Mouse (Mus musculus) monocyte, adult 5-6 weeks (primary cell): ENCODE data around the gene Lsr. TPM values are rescaled to one million over a fixed set of nuclear protein-coding genes. Genes with fewer than 3 reads are reported as not detected.
"Not testable (repeated sequence)": the region's sequence is repeated elsewhere in the genome, so short reads cannot be mapped to it uniquely, and the experiment has no call there.

Experiments used
- ATAC-seq: fragments of 153-309, 156-312 bp; replicated peaks from 2 replicates; pipeline ENCODE4 v1.8.0; 2017; ENCODE audit warnings: mild to moderate bottlenecking; ENCODE audit not compliant: low TSS enrichment, insufficient number of reproducible peaks, severe bottlenecking, poor library complexity, low FRiP score
- total RNA-seq: library from RNA; stranded (forward); fragments of 200-1000, 200-491, 200-594 nt; gene quantifications from 3 replicates; pipeline ENCODE4 v1.2.3, GENCODE M21; 2017

The Lsr gene
- total RNA-seq, 1 experiment from 2014 or later: 2.2 TPM

DNA sequence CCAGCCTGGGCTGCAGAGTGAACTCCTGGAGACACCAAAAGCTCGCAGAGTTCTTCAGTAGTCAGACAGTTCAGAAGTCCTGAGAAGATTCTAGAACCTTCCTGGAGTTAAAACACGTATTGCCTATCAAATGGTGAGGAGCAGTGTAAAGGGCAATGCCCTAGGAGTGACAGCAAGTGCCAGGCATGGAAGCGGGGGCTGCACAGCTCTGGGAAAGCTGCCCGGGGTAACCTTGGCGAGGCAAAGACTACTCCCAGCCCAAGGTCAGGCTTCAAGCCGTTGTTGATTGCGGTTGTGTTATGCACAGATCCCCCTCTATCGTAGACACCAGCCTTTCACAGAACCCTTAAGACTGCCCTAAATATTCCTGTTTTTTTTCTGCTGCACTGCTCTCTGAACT, 4.7 kb downstream of the Lsr start:
- ATAC-seq: no peak

DNA sequence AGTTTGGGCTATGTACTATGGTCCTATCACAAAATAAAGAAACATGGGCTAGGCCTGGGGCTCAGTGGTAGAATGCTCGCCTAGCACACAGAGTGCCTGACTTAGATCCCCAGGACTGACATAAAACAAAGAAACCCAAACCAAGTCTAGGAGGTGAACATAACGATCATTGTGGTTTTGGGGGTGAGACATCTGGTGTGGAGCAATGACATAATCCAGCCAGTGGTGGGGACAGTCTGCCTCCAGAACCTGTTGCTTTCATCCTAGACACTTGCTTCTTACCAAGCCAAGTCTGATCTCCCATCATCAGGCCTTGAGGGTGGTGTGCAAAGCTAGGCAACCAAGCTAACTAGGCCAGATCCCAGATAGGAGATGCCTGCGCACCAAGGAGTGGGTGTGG, 6.6 kb downstream of the Lsr start:
- no peak for ATAC-seq

DNA sequence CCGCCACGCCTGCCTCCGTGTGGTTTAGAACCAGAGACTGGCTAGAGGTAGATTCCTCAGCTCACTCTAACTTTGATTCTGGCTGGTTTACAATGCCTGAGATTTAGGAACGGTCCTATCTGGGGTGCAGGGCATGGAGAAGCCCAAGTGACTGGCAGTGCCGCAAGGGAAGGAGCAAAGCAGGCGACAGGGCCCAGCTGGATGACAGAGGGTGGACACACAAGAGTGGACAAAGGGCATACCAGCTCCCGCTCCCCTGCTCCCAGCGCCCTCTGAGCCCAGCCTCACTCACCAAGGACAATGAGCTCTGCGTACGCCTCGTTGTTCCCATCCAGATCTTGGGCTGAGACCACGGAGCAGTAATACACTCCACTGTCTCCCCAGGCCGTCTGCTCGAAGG, 7.6 kb downstream of the Lsr start:
- no peak for ATAC-seq

DNA sequence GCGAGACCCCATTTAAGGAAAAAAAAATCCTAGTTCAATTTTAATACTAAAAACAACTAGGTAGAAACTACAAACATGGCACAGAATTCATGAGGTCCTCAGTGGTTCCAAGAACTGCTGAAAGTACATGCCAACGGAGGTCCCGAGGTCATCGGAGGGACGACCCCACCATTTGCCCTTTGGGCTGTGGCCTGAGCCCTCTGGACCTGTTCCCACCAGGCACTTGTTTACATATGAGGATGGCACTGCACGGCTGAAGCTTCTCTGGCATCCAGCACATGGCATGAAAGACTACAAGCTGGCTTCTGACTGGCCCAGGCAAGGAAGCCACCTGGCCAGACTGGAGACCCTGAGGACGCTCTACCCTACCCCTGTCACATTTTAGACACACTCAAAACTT, 8.9 kb downstream of the Lsr start:
- no peak for ATAC-seq

DNA sequence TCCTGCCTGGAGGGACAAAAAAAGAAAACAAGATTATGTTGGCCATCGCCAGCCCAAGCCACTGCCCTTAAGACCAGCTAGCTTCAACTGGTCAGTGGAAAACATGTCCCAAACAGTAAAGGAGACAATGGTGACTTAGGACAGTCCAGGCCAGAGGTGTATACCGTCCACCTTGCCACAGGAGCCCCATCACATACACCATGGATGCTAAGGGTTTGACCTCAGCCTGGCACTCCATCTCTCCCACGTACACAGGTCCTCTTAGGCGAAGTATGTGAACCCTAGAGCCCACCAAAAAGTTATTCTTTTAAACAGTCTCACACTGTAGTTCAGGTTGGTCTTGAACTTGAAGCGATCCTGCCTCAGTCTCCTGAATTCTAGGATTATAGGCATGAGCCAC, 10.4 kb downstream of the Lsr start:
- no peak for ATAC-seq

DNA sequence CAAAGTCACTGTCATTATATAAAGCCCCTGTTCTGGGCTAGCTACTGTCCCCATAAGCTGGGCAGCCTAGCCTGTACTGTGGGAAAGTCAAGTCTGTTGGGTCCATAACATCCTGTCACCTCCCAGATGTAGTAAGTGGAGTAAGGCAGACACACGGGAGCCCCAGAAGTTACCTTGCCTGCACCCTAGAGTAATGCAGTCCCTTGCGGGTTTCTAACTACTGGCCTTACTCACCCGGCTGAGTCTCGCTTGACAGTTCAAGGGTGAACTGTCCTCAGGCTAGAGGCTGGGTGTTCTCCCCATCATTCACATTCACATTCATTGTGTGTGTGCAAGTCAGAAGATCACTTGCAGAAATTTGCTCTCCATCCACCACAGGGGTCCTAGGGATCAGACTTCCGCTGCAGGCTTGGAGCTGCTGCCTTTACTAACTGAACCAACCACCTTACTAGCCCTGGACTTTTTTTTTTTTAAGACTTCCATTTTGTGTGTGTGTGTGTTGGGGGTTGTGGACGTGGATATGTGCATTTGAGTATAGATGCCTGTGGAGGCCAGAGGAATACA, 13.4 kb downstream of the Lsr start:
- ATAC-seq: no peak

DNA sequence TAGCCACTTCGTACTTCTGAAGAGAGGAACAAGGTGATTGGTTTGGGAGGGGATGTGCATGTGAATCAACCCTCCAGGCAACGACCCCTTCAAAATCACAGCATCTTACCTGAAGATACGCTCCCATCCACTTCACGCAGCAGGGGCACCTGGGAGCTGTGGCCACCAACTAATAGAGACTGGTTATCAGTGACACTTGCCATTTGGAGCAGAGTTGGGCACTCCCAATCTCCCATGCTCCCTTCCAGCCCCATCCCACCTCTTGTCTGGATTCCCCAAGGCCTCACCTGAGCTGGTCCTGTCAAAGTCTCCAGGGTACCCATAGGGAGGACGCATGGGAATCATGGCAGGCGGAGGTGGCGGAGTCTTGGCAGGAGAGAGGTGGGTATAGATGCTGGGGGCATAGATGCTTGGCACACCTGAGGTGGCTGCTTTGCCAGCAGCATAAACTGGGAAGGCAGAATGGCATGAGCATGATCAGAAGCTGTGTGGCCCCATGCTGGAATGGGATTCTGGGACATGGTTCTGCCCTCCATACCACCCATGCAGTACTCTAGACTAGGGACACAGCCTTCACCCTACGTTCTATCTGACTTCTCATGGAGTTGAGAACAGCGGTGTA, 14.3 kb downstream of the Lsr start:
- no peak for ATAC-seq

DNA sequence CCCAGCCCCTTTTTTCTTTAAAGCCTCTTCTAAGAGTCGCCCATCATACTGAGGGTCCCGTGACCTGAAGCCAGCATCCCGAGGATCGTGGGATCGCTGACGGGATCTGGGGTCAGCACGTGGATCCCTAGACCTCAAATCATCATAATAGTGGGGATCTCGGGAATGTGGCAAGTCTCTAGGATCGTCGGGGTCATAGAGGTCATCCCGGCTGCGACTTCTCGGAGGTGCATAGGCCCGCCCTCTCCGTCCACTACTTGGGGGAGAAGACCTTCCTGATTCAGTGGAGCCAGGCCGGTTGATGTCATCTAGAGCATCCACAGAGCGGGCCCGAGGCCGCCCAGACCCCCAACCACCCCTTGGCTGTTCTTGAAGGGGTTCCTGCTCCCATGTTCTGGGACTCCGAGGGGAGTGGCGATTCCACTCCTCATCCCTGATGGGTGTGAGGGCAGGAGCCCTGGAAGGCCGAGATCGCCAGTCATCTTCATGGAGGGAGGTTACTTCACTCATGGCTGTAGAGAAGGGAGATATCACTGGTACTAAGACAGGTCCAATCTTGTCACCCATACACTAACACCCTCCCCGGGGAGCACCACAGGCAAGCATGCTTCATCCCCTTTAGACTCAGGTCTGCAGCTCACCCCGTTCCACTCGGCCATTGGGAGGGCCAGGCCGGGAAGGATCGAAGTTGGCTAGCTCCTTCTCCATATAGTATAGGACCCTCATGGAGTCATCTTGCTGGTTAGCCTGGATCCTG, 15.0 kb downstream of the Lsr start:
- no peak for ATAC-seq

DNA sequence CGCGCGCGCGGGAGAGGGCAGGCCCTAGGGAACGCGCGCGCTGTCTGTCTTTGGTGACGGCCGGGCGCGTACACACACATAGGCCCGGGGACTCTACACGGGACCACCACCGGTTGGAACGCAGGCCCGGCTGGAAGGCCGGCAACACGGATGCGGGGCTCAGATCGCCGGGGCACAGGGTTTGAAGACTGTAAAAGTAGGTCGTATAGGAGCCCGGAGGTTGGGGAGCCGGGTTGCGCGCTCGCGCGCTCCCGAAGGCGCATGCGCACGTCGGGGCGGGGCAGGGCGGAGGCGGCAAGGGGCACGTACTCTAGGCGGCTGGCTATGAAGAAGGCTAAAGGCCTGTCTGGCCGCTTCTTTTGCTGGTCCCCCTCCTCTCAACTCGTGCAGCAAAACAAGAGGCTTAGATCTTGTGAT, 15.9 kb downstream of the Lsr start:
- ATAC-seq: no peak

DNA sequence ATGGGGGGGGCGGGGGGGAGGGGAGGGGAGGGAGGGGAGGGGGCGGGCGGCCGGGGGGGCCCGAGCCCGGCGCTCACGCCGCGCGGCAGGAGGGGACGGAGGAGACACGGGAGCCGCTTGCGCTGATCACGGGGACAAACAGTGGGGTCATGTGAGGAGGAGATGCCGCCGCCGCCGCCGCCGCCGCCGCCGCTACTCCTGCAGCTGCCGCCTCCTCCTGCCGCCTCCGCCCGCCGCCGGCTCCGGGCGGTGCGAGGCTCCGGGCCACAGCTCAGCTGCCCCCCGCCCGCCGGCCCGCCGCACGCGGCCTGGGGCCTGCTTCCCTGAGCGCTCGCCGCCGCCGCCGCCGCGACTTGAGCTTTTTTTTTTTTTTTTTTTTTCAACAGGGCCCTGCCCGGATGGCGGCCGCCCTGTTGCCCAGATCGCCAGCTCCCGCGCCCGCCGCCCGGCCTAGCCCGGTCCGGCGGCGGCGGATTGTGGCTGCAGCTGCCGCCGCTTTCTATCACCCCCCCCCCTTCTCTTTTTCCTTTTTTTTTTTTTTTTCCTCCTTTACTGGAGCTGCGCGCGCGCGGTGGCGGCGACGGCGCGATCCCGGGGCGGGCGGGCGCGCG, 16.4 kb downstream of the Lsr start, which contains the start of gene Usf2:
Gene Usf2 (minus strand): TSS at position 48 of the 611 bp plus-strand sequence.
- ATAC-seq: no peak

DNA sequence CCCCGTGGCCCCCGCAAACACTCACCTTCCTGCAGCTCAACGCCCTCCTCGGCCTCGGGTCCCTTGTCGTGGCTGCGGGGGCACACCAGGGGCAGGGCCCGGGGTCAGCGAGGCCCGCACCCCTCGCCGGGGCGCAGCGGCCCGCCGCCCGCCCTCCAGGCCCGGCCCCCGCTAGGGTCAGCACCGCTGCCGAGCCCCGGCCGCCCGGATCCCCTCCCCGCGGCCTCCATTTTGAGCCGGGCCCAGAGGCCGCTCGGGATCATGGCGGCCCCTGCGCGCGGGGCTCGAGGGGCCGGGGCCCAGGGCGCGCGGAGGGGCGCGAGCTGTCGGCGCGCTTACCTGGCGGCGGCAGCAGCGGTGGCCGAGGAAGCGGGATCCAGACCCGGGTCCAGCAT, 16.9 kb downstream of the Lsr start:
- ATAC-seq: no peak

DNA sequence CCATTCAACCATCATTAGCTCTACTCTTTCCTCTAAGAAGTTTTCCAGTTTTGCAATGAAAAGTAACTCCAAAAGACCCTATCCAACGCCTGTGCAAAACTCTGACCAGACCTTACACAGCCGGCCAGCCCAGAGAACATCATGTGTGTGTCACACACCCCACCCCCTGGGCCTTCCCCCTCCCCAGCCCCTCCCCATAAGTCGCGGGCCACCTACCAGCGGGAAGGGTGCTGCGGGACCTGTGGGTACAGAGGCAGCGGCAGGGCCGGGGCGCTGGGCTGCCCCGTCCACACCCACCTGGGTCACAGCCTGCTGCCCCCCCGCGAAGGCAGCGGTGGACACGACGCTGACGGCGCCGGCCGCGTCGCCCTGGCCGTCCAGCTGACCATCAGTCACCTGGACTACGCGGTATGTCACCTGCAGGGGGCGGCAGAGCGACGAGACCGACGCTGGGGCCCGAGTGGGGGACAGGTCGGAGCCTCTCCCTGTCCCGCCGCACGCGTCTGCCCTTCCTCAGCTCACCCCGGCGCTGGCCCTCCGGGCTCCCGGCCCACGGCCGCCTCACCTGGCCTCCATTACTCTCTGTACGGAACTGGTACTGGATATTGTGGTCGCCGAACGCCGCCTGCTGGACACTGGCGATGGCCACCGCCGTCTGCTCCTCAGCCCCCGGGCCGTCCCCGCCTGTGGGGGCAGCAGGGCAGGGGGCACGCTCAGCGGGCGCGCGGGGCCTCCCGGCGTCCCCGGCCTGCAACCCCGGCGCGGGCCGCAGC, 17.5 kb downstream of the Lsr start:
- peak; percentile 33 for ATAC-seq

DNA sequence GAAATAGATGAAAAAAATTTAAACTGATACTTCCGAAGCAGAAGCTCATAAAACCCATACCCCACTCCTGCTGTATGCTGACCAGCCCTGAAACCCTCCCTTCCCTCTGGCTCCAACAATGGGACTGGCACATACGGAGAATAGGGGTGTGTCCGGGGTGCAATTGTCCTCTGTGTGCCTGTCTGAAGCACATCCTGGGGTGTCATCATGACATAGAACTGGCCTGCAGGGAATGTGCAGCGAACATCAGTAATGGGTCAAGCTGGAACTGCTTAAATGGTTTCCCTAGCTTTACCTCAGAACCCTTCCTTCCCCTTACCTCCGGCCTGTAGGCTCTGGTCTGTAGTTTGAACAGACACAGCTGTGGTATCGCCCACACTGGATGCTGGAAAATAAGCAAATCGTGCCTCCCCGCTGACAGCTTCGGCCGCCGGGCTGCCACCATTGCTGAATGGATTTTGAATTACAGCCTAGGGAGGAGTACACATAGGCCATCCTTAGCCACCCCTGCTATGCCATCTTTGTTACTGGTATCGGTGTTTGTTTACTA, 18.2 kb downstream of the Lsr start:
- no peak for ATAC-seq

DNA sequence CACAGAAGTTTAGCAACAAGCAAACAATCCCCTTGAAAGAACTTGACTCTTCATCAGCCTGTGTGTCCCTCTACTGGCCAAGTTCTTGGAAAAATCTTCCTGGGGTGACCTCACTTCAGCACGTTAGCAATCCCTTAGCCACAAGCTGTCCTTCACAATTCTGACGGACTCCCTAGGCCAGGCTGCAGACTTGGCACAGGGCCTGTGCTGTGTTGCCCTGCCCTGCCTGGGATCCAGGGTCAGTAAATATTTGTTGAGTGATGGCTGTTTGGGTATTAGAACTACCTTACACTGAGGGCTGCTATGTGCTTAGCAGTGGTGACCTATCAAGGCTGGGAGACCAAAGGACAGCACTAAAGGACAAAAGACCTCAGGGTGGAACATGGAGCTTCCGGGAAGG, 19.2 kb downstream of the Lsr start:
- no peak for ATAC-seq

DNA sequence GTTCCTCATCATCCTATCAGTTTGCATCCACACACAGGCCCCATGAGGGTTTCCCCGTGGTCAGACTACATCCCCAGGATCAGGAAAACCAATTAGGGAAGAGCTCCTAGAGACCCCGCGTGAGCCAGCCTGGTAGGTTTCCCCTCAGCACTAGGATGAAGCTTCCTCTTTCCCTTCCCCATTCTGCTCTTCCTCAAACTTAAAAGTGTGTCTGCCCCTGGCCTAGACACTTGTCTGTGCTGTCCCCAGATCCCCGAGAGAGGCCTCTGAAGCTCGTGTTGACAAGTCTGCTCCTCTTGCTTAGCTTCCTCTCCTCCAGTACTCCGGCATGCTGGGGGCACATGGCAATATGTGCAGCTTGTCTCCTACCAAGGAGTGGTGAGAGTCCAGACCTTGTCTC, 19.8 kb downstream of the Lsr start:
- peak; percentile 41 for ATAC-seq

DNA sequence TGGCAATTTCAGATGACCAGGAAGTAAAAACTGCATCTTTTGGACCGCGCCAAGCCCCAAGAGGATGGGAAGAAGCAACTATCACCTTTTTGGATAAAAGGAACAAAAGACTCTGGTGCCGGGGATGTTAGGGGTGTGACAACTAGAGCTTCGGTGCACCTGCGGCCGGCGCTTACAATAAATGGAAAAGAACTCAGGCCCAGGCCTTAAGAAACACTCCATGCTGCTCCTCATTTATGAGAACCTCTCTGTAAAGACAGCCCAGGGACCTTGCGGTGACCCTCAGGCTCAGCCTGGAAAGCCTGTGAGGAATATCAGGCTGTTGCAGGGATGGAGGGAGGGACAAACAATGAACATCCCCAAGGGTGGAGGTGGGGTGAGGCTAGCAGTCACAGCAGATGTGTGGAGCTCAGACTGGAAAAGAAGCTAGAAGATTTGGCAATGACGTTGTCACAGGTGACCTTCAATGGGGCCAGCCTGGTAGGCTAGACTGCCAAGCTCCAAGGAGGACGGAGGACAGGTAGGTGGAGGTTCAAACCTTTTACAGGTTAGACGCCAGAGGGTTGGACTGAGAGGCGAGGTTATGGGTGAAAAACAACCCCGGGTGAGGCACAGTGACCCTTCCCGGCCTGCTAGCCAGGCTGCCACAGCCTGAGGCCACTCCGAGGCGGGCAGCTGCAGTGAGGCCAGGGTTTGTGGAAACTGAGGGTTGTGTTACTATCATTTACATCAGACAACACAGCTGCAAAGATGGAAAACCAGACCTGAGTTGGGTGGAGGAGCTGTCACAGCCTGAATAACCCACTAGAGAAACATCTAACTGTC, 20.6 kb downstream of the Lsr start:
- ATAC-seq: no peak

DNA sequence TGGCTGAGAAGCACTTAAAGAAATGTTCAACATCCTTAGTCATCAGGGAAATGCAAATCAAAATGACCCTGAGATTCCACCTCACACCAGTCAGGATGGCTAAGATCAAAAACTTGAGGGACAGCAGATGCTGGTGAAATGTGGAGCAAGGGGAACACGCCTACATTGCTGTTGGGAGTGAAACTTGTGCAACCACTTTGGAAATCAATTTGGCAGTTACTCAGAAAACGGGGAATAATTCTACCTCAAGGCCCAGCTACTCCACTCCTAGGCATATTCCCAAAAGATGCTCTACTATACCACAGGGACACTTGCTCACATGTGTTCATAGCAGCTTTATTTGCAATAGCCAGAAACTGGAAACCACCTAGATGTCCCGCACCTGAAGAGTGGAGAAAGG, 23.4 kb downstream of the Lsr start:
- ATAC-seq: not testable (repeated sequence)

DNA sequence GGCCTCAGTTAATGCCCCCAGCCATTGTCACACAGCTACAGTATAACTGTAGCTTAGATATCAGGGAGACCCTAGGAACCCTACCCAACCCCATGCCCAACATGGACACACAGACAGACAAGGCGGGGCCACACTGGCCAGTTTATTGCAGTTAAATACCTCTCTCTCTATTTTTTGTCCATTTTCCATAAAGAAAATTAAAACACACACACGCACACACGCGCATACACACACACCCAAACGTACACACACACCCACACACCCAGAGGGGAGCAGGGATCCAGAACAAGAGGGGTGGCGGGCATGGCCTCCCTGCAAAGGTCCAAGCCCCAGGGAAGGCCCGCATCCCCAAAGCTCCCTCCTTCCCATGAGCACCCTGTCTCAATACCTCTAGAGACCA, 27.4 kb downstream of the Lsr start:
- ATAC-seq: no peak
